ENCODE assay signal across 28 mouse cellular contexts in the genomic region with DNA sequence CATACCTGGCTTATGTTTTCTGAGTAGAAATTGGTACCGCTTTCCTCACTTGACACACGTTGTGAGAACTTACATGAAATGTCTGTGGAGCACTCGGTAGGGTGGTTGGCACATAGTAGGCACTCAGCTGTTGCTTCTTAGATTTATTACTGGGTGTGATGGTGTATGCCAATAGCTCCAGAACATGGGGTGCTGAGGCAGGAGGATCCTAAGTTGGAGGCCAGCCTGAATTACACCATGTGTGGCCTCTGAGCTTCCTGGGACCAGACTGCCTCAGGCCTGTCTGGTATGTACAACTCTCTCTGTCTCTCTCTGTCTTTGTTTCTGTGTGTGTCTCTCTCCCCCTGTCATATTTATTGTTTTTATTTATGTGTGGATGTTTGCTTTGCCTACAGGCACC. TPM values are rescaled to one million over a fixed set of nuclear protein-coding genes. Genes with fewer than 3 reads are reported as not detected.
DNase-seq lines count a peak whose midpoint lies in the region; ATAC-seq lines count a peak whose summit lies in the region.
"Had no signal": no experiment of that assay in that cellular context is flagged by ENCODE, and none has a peak within 500 bp of the region (broad histone marks: within the 10 kb centered on the region; RNA-seq: fewer than 3 reads in every experiment).

No protein-coding gene starts in this region.

- peaks cover 36% of the 10 kb centered on the region for H3K4me1 ChIP-seq in heart, embryonic 10.5 days
- H3K4me1 ChIP-seq in midbrain, embryonic 11.5 days (ENCODE audit: control insufficient read depth, insufficient read depth, low read length) = peaks cover 3% of the 10 kb centered on the region; the same call in 1 of the 2 replicates
- peaks cover 21% of the 10 kb centered on the region for H3K4me1 ChIP-seq in midbrain, embryonic 10.5 days
- H3K4me1 ChIP-seq in hindbrain, embryonic 16.5 days (ENCODE audit: control insufficient read depth, insufficient read depth, low read depth, low read length) = no peaks in the 10 kb centered on the region
- H3K4me1 ChIP-seq: forebrain, embryonic 13.5 days had no signal

- ATAC-seq in midbrain, embryonic 11.5 days (ENCODE audit: low FRiP score) = no peak
- peak; percentile 37; the same call in 1 of the 2 replicates for ATAC-seq in megakaryocyte-erythroid progenitor cell, adult 5-6 weeks (replicated peaks; ENCODE audit: low FRiP score, low TSS enrichment, poor library complexity, severe bottlenecking)
- no peak for ATAC-seq in hindbrain, embryonic 16.5 days
- ATAC-seq: activated CD4-positive, CD25-positive, alpha-beta regulatory T cell, adult 4 months; CD4-positive, CD25-positive, alpha-beta regulatory T cell, adult 4 months; forebrain, embryonic 13.5 days; forebrain, postnatal 0 days; hindbrain, postnatal 0 days; inflammation-experienced regulatory T-cells, adult 6 months had no signal

- WGBS in heart, embryonic 10.5 days = 93% methylated on average over 3 of the region's 3 CpGs
- WGBS in midbrain, embryonic 11.5 days = 93% methylated on average over 3 of the region's 3 CpGs
- 94% methylated on average over 3 of the region's 3 CpGs for WGBS in midbrain, embryonic 10.5 days
- 98% methylated on average over 3 of the region's 3 CpGs for WGBS in hindbrain, embryonic 16.5 days

- H3K9me3 ChIP-seq in heart, embryonic 10.5 days = no peaks in the 10 kb centered on the region
- no peaks in the 10 kb centered on the region for H3K9me3 ChIP-seq in midbrain, embryonic 11.5 days (ENCODE audit: control insufficient read depth, low read length)
- H3K9me3 ChIP-seq in midbrain, embryonic 10.5 days (replicated peaks) = no peaks in the 10 kb centered on the region; the same call in 1 of the 2 replicates
- H3K9me3 ChIP-seq in hindbrain, embryonic 16.5 days (ENCODE audit: control insufficient read depth, low read length) = 0 out of 2 replicates have a peak, but pooled peaks cover 3% of the 10 kb centered on the region
- H3K9me3 ChIP-seq: embryonic facial prominence, embryonic 10.5 days; hindbrain, embryonic 10.5 days had no signal

- no peak overlapping the region for H3K4me3 ChIP-seq in heart, embryonic 10.5 days
- no peak overlapping the region for H3K4me3 ChIP-seq in midbrain, embryonic 11.5 days (ENCODE audit: low read depth, low read length)
- H3K4me3 ChIP-seq in midbrain, embryonic 10.5 days = no peak overlapping the region
- H3K4me3 ChIP-seq in hindbrain, embryonic 16.5 days (ENCODE audit: low read length) = no peak overlapping the region
- H3K4me3 ChIP-seq: embryonic facial prominence, embryonic 10.5 days; embryonic facial prominence, embryonic 13.5 days; erythroblast, embryonic 14.5 days; forebrain, embryonic 13.5 days; gastrocnemius, adult 2 months; heart, adult 2 months; hindbrain, embryonic 10.5 days; hindbrain, embryonic 13.5 days had no signal

- DNase-seq in heart, embryonic 10.5 days (ENCODE audit: low spot score) = peak; percentile 41
- DNase-seq in heart, postnatal 36 days = no peak
- peak; percentile 64 for DNase-seq in midbrain, embryonic 11.5 days (ENCODE audit: low spot score, missing footprints)
- no peak for DNase-seq in midbrain, embryonic 10.5 days (ENCODE audit: low spot score)
- DNase-seq: adrenal gland, adult 8-10 months; adrenal gland, postnatal 25 days; cerebellum, adult 11-12 months; cerebellum, adult 8-10 months; cerebellum, postnatal 10 days; cerebellum, postnatal 36 days; embryo, embryonic 11 days; forebrain, postnatal 0 days; gastrocnemius, adult 2 months; gastrocnemius, postnatal 14 days had no signal

- no peaks in the 10 kb centered on the region for H3K27me3 ChIP-seq in heart, embryonic 10.5 days (ENCODE audit: insufficient read depth, poor library complexity, severe bottlenecking)
- H3K27me3 ChIP-seq in midbrain, embryonic 11.5 days (ENCODE audit: control insufficient read depth, insufficient read depth, low read length) = no peaks in the 10 kb centered on the region
- H3K27me3 ChIP-seq in midbrain, embryonic 10.5 days (ENCODE audit: low read depth, poor library complexity, severe bottlenecking) = no peaks in the 10 kb centered on the region
- H3K27me3 ChIP-seq in hindbrain, embryonic 16.5 days (replicated peaks; ENCODE audit: control insufficient read depth, insufficient read depth, low read length) = no peaks in the 10 kb centered on the region
- H3K27me3 ChIP-seq: embryonic facial prominence, embryonic 13.5 days; hindbrain, embryonic 13.5 days had no signal

- H3K27ac ChIP-seq in heart, embryonic 10.5 days = no peak overlapping the region
- H3K27ac ChIP-seq in midbrain, embryonic 11.5 days (ENCODE audit: low read depth, low read length) = no peak overlapping the region
- H3K27ac ChIP-seq in midbrain, embryonic 10.5 days (replicated peaks) = no peak overlapping the region
- H3K27ac ChIP-seq in hindbrain, embryonic 16.5 days (ENCODE audit: low read depth, low read length) = no peak overlapping the region
- H3K27ac ChIP-seq: embryonic facial prominence, embryonic 10.5 days; embryonic facial prominence, embryonic 13.5 days; forebrain, embryonic 13.5 days; gastrocnemius, adult 2 months; heart, adult 2 months; hindbrain, embryonic 10.5 days; hindbrain, embryonic 13.5 days; hindbrain, postnatal 0 days had no signal

- no peaks in the 10 kb centered on the region for H3K36me3 ChIP-seq in heart, embryonic 10.5 days
- H3K36me3 ChIP-seq in midbrain, embryonic 11.5 days (ENCODE audit: control insufficient read depth, insufficient read depth, low read length) = no peaks in the 10 kb centered on the region
- H3K36me3 ChIP-seq in midbrain, embryonic 10.5 days = no peaks in the 10 kb centered on the region
- no peaks in the 10 kb centered on the region for H3K36me3 ChIP-seq in hindbrain, embryonic 16.5 days (ENCODE audit: control insufficient read depth, insufficient read depth, low read length)
- H3K36me3 ChIP-seq: embryonic facial prominence, embryonic 10.5 days; embryonic facial prominence, embryonic 13.5 days; hindbrain, embryonic 10.5 days; hindbrain, embryonic 13.5 days had no signal

- H3K4me2 ChIP-seq in midbrain, embryonic 11.5 days = no peak overlapping the region
- no peak overlapping the region for H3K4me2 ChIP-seq in hindbrain, embryonic 16.5 days (ENCODE audit: low read length)
- H3K4me2 ChIP-seq: embryonic facial prominence, embryonic 13.5 days; forebrain, embryonic 13.5 days; heart, embryonic 11.5 days; hindbrain, embryonic 13.5 days had no signal

- intact Hi-C loops in heart, postnatal 36 days (cut with DNase I) = no loop called here

- H3K9ac ChIP-seq in midbrain, embryonic 11.5 days (ENCODE audit: low read length) = no peak overlapping the region
- no peak overlapping the region for H3K9ac ChIP-seq in hindbrain, embryonic 16.5 days (ENCODE audit: low read depth, low read length)
- H3K9ac ChIP-seq: embryonic facial prominence, embryonic 13.5 days; forebrain, embryonic 13.5 days; forebrain, postnatal 0 days; hindbrain, embryonic 13.5 days had no signal

RNA-seq across cellular contexts. Expression of gene Cdc7, which starts 45.6 kb away (rescaled TPM):
- 40.8 and 46.6 TPM in 2 replicates for polyA plus RNA-seq in heart, embryonic 10.5 days (2016; fragmentation: Nextera tagmentation; extraction: Ambion mirVana)
- total RNA-seq in heart, postnatal 36 days (2021) = under 1 TPM; 0.39 to 0.60 TPM
- 58.7 and 61.6 TPM in 2 replicates for polyA plus RNA-seq in midbrain, embryonic 11.5 days (2014; fragmentation: Nextera tagmentation; extraction: Ambion mirVana)
- polyA plus RNA-seq in midbrain, embryonic 10.5 days (2016; fragmentation: Nextera tagmentation; extraction: Ambion mirVana) = 59.3 and 63.5 TPM in 2 replicates
- total RNA-seq in megakaryocyte-erythroid progenitor cell, adult 5-6 weeks (2014; fragmentation: Nextera tagmentation) = 44.2 and 51.0 TPM in 2 replicates
- total RNA-seq in megakaryocyte-erythroid progenitor cell, adult 5-6 weeks (2017) = 27.8 and 40.3 TPM in 2 replicates
- 37.0 and 46.5 TPM in 2 replicates for polyA plus RNA-seq in hindbrain, embryonic 16.5 days (2015; fragmentation: Nextera tagmentation; extraction: Ambion mirVana)

Comparison
In these comparisons a context has a peak if more than half of its experiments do, and no peak if none do; other contexts are left out.
1. DNase-seq: peak in heart, embryonic 10.5 days (single experiment) and midbrain, embryonic 11.5 days (single experiment); none in heart, postnatal 36 days (0 of 2) and midbrain, embryonic 10.5 days (single experiment).